Mouse (Mus musculus) naive thymus-derived CD4-positive, alpha-beta T cell, adult 2 months (primary cell): ENCODE measurements around the gene Esr1.
"Not testable (repeated sequence)": the region's sequence is repeated elsewhere in the genome, so short reads cannot be mapped to it uniquely, and the experiment has no call there.

Experiments
- DNase-seq: peaks from one replicate; pipeline ENCODE4 v3.0.0-alpha.2; 2011; ENCODE audit warnings: low read depth

The Esr1 gene

GRCm38 (mm10) chr10:4611386-4612155 lies at the start of gene Esr1:
Gene Esr1 (plus strand): TSS chr10:4611593.
- DNase-seq: peak; percentile 54

- DNase-seq: no peak
These were observed 46.2 kb upstream of the Esr1 start for GRCm38 (mm10) chr10:4565148-4565547.

- DNase-seq: no peak
These were observed 40.6 kb upstream of the Esr1 start for GRCm38 (mm10) chr10:4570778-4571177.

- no peak for DNase-seq
These were observed 40.1 kb upstream of the Esr1 start for GRCm38 (mm10) chr10:4571304-4571703.

- no peak for DNase-seq
These were observed 29.5 kb upstream of the Esr1 start for GRCm38 (mm10) chr10:4581905-4582304.

GRCm38 (mm10) chr10:4586691-4587090 lies 24.7 kb upstream of the Esr1 start:
- DNase-seq: no peak

- no peak for DNase-seq
These were observed 21.8 kb upstream of the Esr1 start for GRCm38 (mm10) chr10:4589576-4589975.

- DNase-seq: no peak
These were observed 20.4 kb upstream of the Esr1 start for GRCm38 (mm10) chr10:4590956-4591355.

- DNase-seq: peak; percentile 62
These were observed 17.6 kb upstream of the Esr1 start for GRCm38 (mm10) chr10:4593828-4594227.

GRCm38 (mm10) chr10:4597211-4597610 lies 14.2 kb upstream of the Esr1 start:
- no peak for DNase-seq

GRCm38 (mm10) chr10:4598244-4598842 lies 13.1 kb upstream of the Esr1 start:
- peak; percentile 78 for DNase-seq

- no peak for DNase-seq
These were observed 12.5 kb upstream of the Esr1 start for GRCm38 (mm10) chr10:4598916-4599315.

GRCm38 (mm10) chr10:4599591-4599990 lies 11.8 kb upstream of the Esr1 start:
- no peak for DNase-seq

- no peak for DNase-seq
These were observed 10.5 kb upstream of the Esr1 start for GRCm38 (mm10) chr10:4600796-4601474.

- DNase-seq: not testable (repeated sequence)
These were observed 9.8 kb upstream of the Esr1 start for GRCm38 (mm10) chr10:4601612-4602011.

- DNase-seq: no peak
These were observed 8.9 kb upstream of the Esr1 start for GRCm38 (mm10) chr10:4602466-4602865.

- DNase-seq: no peak
These were observed 6.7 kb upstream of the Esr1 start for GRCm38 (mm10) chr10:4604527-4605209.

GRCm38 (mm10) chr10:4610234-4610633 lies 1.2 kb upstream of the Esr1 start:
- DNase-seq: no peak

GRCm38 (mm10) chr10:4612313-4613036 lies 1.1 kb downstream of the Esr1 start:
- peak; percentile 63 for DNase-seq

GRCm38 (mm10) chr10:4618026-4618425 lies 6.6 kb downstream of the Esr1 start:
- no peak for DNase-seq

GRCm38 (mm10) chr10:4618686-4619085 lies 7.3 kb downstream of the Esr1 start:
- DNase-seq: no peak

GRCm38 (mm10) chr10:4619426-4619825 lies 8.0 kb downstream of the Esr1 start:
- DNase-seq: not testable (repeated sequence)
